Mouse (Mus musculus) left cerebral cortex, postnatal 36 days (tissue): Measurements from ENCODE around the gene Mfsd4a. TPM values are rescaled to one million over a fixed set of nuclear protein-coding genes. Genes with fewer than 3 reads are reported as not detected.

Source experiments
- DNase-seq, 2 experiments: peaks; one replicate each; pipeline ENCODE4 v3.0.0; 2021 to 2022; ENCODE audit warnings: low spot score in 2 of 2, mixed read lengths in 1 of 2
- intact Hi-C: fragments of 180-260 bp; cut with DNase I; formaldehyde crosslinking; loops from one replicate; pipeline ENCODE4 v1.15.1; 2025
- total RNA-seq, 2 experiments: library from RNA; stranded (reverse); gene quantifications; 2 replicates each; pipeline ENCODE4 v1.2.3; 2021

The Mfsd4a gene
- total RNA-seq, 2 experiments from 2014 or later: 77.5 to 101 TPM

DNA sequence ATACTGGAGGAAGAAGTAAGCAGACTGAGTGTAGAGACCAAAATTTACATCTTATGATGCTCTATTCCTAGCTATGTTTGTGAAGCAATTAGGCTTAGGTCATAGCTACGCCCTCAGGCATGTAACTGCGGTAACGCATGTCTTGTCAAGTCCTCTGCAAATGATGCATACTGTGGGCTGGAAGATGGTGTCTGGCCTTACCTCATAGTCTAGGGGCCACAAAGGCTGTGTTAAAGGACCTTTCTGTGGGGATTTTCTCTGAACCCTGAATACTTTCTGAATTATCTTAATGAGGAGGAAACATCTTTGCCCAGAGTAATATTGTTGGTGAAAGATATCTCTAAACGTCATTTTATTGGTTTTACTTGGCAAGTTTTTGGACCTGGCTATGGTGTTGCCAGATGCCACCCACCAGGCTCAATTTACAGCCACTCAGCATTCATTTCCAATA lies 66.0 kb downstream of the Mfsd4a start:
- intact Hi-C loops: no loop called here
- DNase-seq: no peak

- no peak for DNase-seq
- intact Hi-C loops: no loop called here
Measured at GRCm38 (mm10) chr1:132000506-132000905, 67.4 kb downstream of the Mfsd4a start.

GRCm38 (mm10) chr1:131995062-131995461 lies 72.8 kb downstream of the Mfsd4a start:
- no peak for DNase-seq
- intact Hi-C loops: loop anchor here (1.0 to 5.0 kb wide), 2 partner anchors 52 to 121 kb away; no protein-coding TSS in a partner anchor

- DNase-seq: no peak
- intact Hi-C loops: no loop called here
Measured at GRCm38 (mm10) chr1:131993169-131994040, 74.5 kb downstream of the Mfsd4a start.

DNA sequence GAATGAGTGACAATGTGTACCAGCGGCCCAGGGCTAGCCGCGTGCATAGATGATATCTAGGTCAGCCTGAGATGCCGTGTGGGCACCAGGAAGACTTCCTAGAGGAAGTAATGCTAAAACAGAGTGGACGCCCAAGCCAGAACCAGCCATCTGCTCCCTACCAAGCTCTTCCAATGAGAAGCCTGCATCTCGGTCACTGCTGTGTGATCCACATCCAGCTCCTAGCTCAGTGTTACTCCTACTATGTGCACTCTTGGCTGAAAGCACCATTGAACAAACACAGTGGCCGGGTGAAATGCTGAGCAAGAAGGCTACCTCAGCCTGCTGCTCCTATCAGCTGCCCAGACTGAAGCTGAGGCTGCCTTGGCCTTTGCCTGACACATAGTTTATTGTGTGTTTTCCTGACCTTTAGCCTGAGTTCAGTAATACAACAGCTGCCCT lies 75.3 kb downstream of the Mfsd4a start:
- intact Hi-C loops: no loop called here
- no peak for DNase-seq

DNA sequence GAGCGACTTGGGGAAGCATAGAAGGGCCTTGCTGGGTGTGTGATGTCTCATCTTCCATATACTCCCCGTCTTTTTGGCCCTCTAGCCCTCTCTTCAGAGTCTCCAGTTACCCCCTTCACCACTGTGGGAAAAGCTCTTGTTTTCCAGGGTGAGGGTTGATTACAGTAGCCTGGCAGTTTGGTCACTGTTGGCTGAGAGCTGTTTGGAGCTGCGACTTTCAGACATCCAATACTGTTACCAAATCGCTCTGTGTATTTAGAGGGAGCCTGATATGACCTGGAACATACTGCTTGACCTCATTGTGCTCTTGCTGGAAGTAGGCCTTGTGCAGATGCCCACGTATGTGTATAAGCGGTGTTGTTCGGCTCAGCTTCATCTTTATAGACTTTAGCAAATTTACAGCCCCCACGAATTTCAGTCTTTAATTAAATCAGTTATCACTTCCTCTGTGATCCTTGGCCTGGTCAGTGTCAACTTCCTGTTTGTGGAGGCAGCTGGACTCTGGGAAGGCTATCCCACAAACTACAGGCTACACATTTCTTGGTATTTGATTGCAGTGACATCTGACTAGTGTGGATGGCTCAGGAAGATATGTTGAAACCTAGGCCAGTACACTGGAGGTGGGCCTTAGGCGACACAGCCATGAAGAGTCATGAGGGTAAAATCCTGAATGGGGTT lies 77.6 kb downstream of the Mfsd4a start:
- intact Hi-C loops: no loop called here
- no peak for DNase-seq

DNA sequence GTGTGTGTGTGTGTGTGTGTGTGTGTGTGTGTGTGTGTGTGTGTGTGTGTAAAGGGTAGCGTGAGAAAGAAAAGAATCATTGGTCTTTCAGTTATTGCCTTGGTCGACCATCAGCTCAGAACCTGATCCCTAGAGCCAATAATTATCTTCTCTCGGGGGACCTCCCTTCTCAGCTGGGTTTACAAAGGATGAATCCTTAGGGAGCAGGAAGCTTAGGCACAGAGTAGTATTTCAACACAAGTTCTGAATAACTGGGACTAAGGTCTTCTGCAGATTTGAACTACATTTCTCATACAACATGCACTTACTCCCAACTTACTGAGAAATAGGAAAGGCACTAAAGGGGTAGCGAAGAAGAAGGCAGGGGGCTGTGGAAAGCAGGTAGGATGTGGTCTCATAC lies 78.4 kb downstream of the Mfsd4a start:
- intact Hi-C loops: no loop called here
- no peak for DNase-seq

GRCm38 (mm10) chr1:131987432-131987831 lies 80.4 kb downstream of the Mfsd4a start:
- intact Hi-C loops: no loop called here
- DNase-seq: no peak

DNA sequence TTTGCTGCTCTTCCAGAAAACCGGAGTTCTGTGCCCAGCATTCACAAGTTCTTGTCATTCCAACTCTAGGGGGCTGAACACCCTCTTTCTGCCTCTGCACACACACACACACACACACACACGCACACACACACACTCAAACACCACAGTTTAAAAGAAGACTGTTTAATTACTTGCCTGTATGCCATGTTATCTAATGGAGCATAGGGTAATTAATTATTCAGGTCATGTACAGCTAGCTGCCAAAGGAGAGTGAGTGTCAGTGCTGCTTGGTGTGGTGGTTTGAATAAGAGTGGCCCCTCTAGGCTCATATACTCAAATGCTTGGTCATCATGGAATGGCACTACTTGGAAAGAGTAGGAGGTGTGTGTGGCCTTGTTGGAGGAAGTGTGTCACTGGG lies 84.1 kb downstream of the Mfsd4a start:
- intact Hi-C loops: loop anchor here (5.0 kb wide), 2 partner anchors 47 to 133 kb away; no protein-coding TSS in a partner anchor
- no peak for DNase-seq

GRCm38 (mm10) chr1:131982907-131983306 lies 85.0 kb downstream of the Mfsd4a start:
- intact Hi-C loops: loop anchor here (5.0 kb wide), 2 partner anchors 46 to 134 kb away; no protein-coding TSS in a partner anchor
- DNase-seq: peak; percentile 60 to 62

DNA sequence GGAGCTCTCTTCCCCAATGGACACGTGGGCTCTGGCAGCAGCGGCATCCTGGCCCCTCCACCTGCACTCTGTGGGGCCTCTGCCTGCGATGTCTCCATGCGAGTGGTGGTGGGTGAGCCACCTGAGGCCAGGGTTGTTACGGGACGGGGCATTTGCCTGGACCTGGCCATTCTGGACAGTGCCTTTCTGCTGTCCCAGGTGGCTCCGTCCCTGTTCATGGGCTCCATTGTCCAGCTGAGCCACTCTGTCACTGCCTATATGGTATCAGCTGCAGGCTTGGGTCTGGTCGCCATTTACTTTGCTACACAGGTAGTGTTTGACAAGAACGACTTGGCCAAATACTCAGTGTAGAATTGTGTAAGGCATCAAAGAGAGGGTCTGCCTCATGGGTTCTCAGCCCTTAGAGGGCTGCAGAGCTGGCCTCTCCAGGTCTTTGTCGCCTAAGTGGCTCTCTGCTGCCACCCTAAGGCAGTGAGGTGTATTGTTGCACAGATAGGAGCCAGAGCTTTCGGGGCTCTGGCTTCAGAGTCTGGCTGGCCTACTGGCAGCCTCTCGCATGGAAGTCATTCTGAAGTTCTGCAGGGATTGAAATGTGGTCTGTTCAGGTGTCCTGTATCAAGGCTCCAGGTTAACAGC lies 86.4 kb downstream of the Mfsd4a start:
- intact Hi-C loops: loop anchor here (5.0 kb wide), 2 partner anchors 44 to 136 kb away; no protein-coding TSS in a partner anchor
- peak; percentile 63 to 68 for DNase-seq

DNA sequence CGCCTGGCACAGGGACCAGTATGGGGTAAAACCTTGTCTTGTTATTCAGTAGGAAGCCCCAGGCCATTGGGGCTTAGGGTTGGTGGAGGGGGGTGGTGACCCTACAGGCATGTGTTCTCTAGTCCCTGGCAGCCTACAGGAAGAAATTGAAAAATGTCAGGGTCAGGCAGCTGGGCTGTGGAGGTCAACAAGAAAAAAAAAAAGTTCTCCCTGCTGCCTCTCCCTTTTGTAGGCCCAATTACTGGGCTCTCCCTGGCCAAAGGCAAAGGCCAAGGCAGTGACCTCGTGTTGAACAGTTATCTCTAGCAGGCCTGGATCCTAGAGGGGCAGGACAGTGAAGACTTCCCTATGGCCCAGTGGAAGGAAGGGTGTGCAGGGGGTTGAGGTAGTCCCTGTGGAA lies 87.4 kb downstream of the Mfsd4a start:
- intact Hi-C loops: loop anchor here (5.0 kb wide), 2 partner anchors 43 to 137 kb away; no protein-coding TSS in a partner anchor
- DNase-seq: no peak

DNA sequence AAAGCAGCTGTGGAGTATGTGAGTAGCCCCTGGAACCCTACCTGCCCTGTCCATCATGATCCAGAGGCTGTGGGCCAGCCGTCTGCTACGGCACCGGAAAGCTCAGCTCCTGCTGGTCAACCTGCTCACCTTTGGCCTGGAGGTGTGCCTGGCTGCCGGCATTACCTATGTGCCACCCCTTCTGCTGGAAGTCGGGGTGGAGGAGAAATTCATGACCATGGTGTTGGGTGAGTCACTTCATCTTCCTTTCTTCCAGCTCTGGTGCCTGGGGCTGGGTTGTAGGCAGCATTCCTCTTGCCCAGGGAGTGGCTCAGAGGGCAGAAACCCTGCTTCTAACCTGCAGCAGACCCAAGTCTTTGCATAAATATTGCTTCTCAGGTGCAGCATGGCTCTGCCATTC lies 91.0 kb downstream of the Mfsd4a start:
- intact Hi-C loops: loop anchor here (10.0 kb wide), 1 partner anchor 262 kb away; no protein-coding TSS in a partner anchor
- DNase-seq: no peak

DNA sequence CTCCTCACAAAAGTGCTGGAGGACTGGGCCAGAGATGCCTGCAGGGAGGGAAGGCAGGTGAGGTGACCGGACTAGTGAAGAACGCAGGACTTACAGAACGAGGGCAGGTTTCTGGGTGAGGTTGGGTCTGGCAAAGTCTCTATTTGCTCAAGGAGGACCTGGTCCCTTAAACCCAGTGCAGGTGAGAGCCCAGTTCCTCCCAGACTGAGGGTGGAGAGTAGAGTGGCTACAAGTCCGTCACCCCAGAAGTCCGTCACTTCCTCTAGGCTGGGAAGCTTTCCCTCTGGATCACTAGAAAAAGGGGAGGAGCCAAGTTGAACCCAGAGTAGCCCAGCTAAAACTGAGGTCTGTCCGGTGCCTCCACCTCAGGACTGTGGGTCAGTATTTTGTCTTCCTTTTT lies 93.9 kb downstream of the Mfsd4a start:
- DNase-seq: no peak
- intact Hi-C loops: loop anchor here (10.0 kb wide), 1 partner anchor 259 kb away; no protein-coding TSS in a partner anchor

Other genes starting within 250 kb of the Mfsd4a start
- 10 to 100 TPM; 42.8 to 51.5 TPM for gene Slc41a1, start 240.6 kb downstream of the Mfsd4a start, total RNA-seq
- 1 to 10 TPM; 6.9 to 7.1 TPM for gene Rab29, start 200.8 kb downstream of the Mfsd4a start, total RNA-seq
- gene Nucks1, start 157.5 kb downstream of the Mfsd4a start, total RNA-seq: 100 to 1,000 TPM; 144 to 148 TPM
- gene Slc45a3, start 105.1 kb downstream of the Mfsd4a start, total RNA-seq: 1 to 10 TPM; 1.0 to 1.4 TPM
- gene Elk4, start 60.5 kb downstream of the Mfsd4a start, total RNA-seq: 10 to 100 TPM; 48.7 to 54.6 TPM
- 10 to 100 TPM; 29.6 to 31.5 TPM for gene Cdk18, start 71.6 kb upstream of the Mfsd4a start, total RNA-seq
- gene Lemd1, start 123.4 kb upstream of the Mfsd4a start, total RNA-seq: 1 to 10 TPM; 6.3 to 6.4 TPM
- gene AC124108.1, start 123.4 kb upstream of the Mfsd4a start, total RNA-seq: 1 to 10 TPM; 5.4 to 6.2 TPM
- not detected for gene Gm10188, start 161.7 kb upstream of the Mfsd4a start, total RNA-seq
- 10 to 100 TPM; 11.0 to 13.6 TPM for gene Klhdc8a, start 230.6 kb upstream of the Mfsd4a start, total RNA-seq
- 1 to 10 TPM in 1 of 2 experiments, under 1 TPM in 1; 0.62 to 1.6 TPM for gene Nuak2, start 248.1 kb upstream of the Mfsd4a start, total RNA-seq